Mouse (Mus musculus): ENCODE measurements at regions not wholly inside any gene's neighbourhood (a gene's known extent, or its start where the extent isn't known, plus 50 kb on each side); places are given as distances from the start of the nearest gene placed in this dataset.

GRCm38 (mm10) chr10:44763102-44763501 is 234.8 kb upstream of the Prdm1 start:
- TF ChIP-seq GATA1 (IDR thresholded peaks at IDR 0.05; ENCODE audit: borderline replicate concordance, low read length) (no peak), CTCF (IDR thresholded peaks at IDR 0.05; ENCODE audit: low read depth, low read length) (no peak), POLR2AphosphoS5 (IDR thresholded peaks at IDR 0.05; ENCODE audit: insufficient replicate concordance, low read depth, low read length) (no peak), TAL1 (conservative IDR thresholded peaks at IDR 0.05; ENCODE audit: low read depth, low read length) (no peak), GATA2 (IDR thresholded peaks at IDR 0.05; ENCODE audit: borderline replicate concordance, low read depth, low read length) (no peak)
